Mouse (Mus musculus) limb, embryonic 15.5 days (tissue): ENCODE data around the gene Pigl. TPM values are rescaled to one million over a fixed set of nuclear protein-coding genes. Genes with fewer than 3 reads are reported as not detected.

Source experiments
- ATAC-seq: fragments of 200-750 bp; cut with Nextera tagmentation; 2 replicates; pipeline ENCODE4 v1.8.0; 2017; ENCODE audit warnings: low read depth, moderate TSS enrichment; ENCODE audit not compliant: insufficient number of reproducible peaks, low FRiP score, low TSS enrichment
- H3K27ac ChIP-seq: fragments of 300-500 bp; sonication (generic); 2 replicates; pipeline ENCODE4 v1.5.1; 2015; ENCODE audit warnings: moderate library complexity, mild to moderate bottlenecking, inconsistent platforms
- H3K27me3 ChIP-seq: fragments of 300-500 bp; sonication (generic); 2 replicates; pipeline ENCODE4 v1.6.1; 2015; ENCODE audit warnings: inconsistent platforms
- H3K36me3 ChIP-seq: fragments of 300-500 bp; sonication (generic); 2 replicates; pipeline ENCODE4 v1.6.1; 2015; ENCODE audit warnings: inconsistent platforms
- H3K4me1 ChIP-seq: fragments of 300-500 bp; sonication (generic); 2 replicates; pipeline ENCODE4 v1.6.1; 2015; ENCODE audit warnings: inconsistent platforms
- H3K4me2 ChIP-seq: fragments of 300-500 bp; sonication (generic); 2 replicates; pipeline ENCODE4 v1.6.1; 2015; ENCODE audit warnings: mild to moderate bottlenecking, inconsistent platforms
- H3K4me3 ChIP-seq: fragments of 300-500 bp; sonication (generic); 2 replicates; pipeline ENCODE4 v1.5.1; 2015; ENCODE audit warnings: mild to moderate bottlenecking, inconsistent platforms
- H3K9ac ChIP-seq: fragments of 300-500 bp; sonication (generic); 2 replicates; pipeline ENCODE4 v1.6.1; 2015; ENCODE audit warnings: inconsistent platforms
- H3K9me3 ChIP-seq: fragments of 300-500 bp; sonication (generic); 2 replicates; pipeline ENCODE4 v1.6.1; 2016; ENCODE audit warnings: inconsistent platforms
- WGBS: fragments of 180-500 bp; shearing (Covaris S2); methylation state at CpG from one replicate; pipeline ENCODE4 v1.1.7; 2015; 5-methylcytosine and 5-hydroxymethylcytosine counted together
- polyA plus RNA-seq: library from polyadenylated mRNA; unstranded; fragments of >200 nt; fragmentation: Nextera tagmentation; extraction: Ambion mirVana; gene quantifications from 2 replicates; pipeline ENCODE4 v1.2.1, GENCODE M21; 2015

Gene Pigl
- polyA plus RNA-seq, 1 experiment from 2014 or later: 7.3 TPM

GRCm38 (mm10) chr11:62537590-62537989, 79.3 kb downstream of the Pigl start:
- no peak for ATAC-seq
- 0 out of 2 replicates have a peak overlapping the region, but pooled peaks have one; percentile 19 for H3K4me2 ChIP-seq
- 41% methylated on average over 7 of the region's 7 CpGs for WGBS
- H3K27ac ChIP-seq: no peak overlapping the region
- H3K27me3 ChIP-seq: peaks cover 10% of the 10 kb centered on the region; the same call in 1 of the 2 replicates
- 0 out of 2 replicates have a peak overlapping the region, but pooled peaks have one; percentile 7 for H3K4me3 ChIP-seq
- peaks cover 11% of the 10 kb centered on the region for H3K4me1 ChIP-seq
- H3K9me3 ChIP-seq: no peaks in the 10 kb centered on the region
- no peak overlapping the region for H3K9ac ChIP-seq
- no peaks in the 10 kb centered on the region for H3K36me3 ChIP-seq

GRCm38 (mm10) chr11:62538321-62539088, 80.2 kb downstream of the Pigl start:
- H3K9ac ChIP-seq: peak overlapping the region; percentile 75
- peaks cover 10% of the 10 kb centered on the region; the same call in 1 of the 2 replicates for H3K27me3 ChIP-seq
- H3K9me3 ChIP-seq: no peaks in the 10 kb centered on the region
- peak overlapping the region; percentile 38; the same call in 1 of the 2 replicates for H3K27ac ChIP-seq
- peak overlapping the region; percentile 72 for H3K4me3 ChIP-seq
- H3K4me1 ChIP-seq: peaks cover 11% of the 10 kb centered on the region
- ATAC-seq: peak; percentile 78; the same call in 1 of the 2 replicates
- WGBS: under 1% methylated on average over 72 of the region's 73 CpGs
- peak overlapping the region; percentile 94 for H3K4me2 ChIP-seq
- H3K36me3 ChIP-seq: no peaks in the 10 kb centered on the region

GRCm38 (mm10) chr11:62539089-62539890, 81.0 kb downstream of the Pigl start, which contains the start of gene Cenpv:
Gene Cenpv (minus strand): TSS chr11:62539261.
- peak within 1 kb of the TSS; percentile 72 for H3K4me3 ChIP-seq
- H3K9ac ChIP-seq: peak within 1 kb of the TSS; percentile 75
- peak within 1 kb of the TSS; percentile 94 for H3K4me2 ChIP-seq
- H3K4me1 ChIP-seq: peaks cover 11% of the 10 kb centered on the region
- no peaks in the 10 kb centered on the region for H3K36me3 ChIP-seq
- H3K27me3 ChIP-seq: peaks cover 10% of the 10 kb centered on the region; the same call in 1 of the 2 replicates
- H3K9me3 ChIP-seq: no peaks in the 10 kb centered on the region
- peak; percentile 73; the same call in 1 of the 2 replicates for ATAC-seq
- 4% methylated on average over 57 of the region's 57 CpGs for WGBS
- peak within 1 kb of the TSS; percentile 38; the same call in 1 of the 2 replicates for H3K27ac ChIP-seq

- no peak overlapping the region for H3K4me3 ChIP-seq
- H3K36me3 ChIP-seq: no peaks in the 10 kb centered on the region
- H3K9me3 ChIP-seq: no peaks in the 10 kb centered on the region
- H3K27me3 ChIP-seq: peaks cover 10% of the 10 kb centered on the region; the same call in 1 of the 2 replicates
- peaks cover 11% of the 10 kb centered on the region for H3K4me1 ChIP-seq
- H3K4me2 ChIP-seq: no peak overlapping the region
- no peak overlapping the region for H3K9ac ChIP-seq
- WGBS: 82% methylated on average over 7 of the region's 7 CpGs
- ATAC-seq: no peak
- no peak overlapping the region for H3K27ac ChIP-seq
Observed at GRCm38 (mm10) chr11:62540167-62540566, 81.9 kb downstream of the Pigl start.

- Histone ChIP-seq H3K4me3 (no peak overlapping the region), H3K4me1 (peaks cover 11% of the 10 kb centered on the region), H3K27ac (no peak overlapping the region), H3K4me2 (no peak overlapping the region), H3K36me3 (no peaks in the 10 kb centered on the region), H3K9ac (no peak overlapping the region), H3K27me3 (peaks cover 10% of the 10 kb centered on the region; the same call in 1 of the 2 replicates), H3K9me3 (no peaks in the 10 kb centered on the region)
- no peak for ATAC-seq
- WGBS: 62% methylated on average over 2 of the region's 2 CpGs
Observed at GRCm38 (mm10) chr11:62540969-62541368, 82.7 kb downstream of the Pigl start.

- H3K9ac ChIP-seq: no peak overlapping the region
- WGBS: 61% methylated on average over 8 of the region's 8 CpGs
- no peak overlapping the region for H3K4me3 ChIP-seq
- ATAC-seq: no peak
- no peak overlapping the region for H3K4me2 ChIP-seq
- peaks cover 10% of the 10 kb centered on the region; the same call in 1 of the 2 replicates for H3K27me3 ChIP-seq
- no peaks in the 10 kb centered on the region for H3K36me3 ChIP-seq
- H3K9me3 ChIP-seq: no peaks in the 10 kb centered on the region
- peaks cover 11% of the 10 kb centered on the region for H3K4me1 ChIP-seq
- H3K27ac ChIP-seq: no peak overlapping the region
Observed at GRCm38 (mm10) chr11:62541581-62541980, 83.3 kb downstream of the Pigl start.

GRCm38 (mm10) chr11:62543991-62544390, 85.7 kb downstream of the Pigl start:
- no peaks in the 10 kb centered on the region for H3K9me3 ChIP-seq
- peaks cover 4% of the 10 kb centered on the region; the same call in 1 of the 2 replicates for H3K4me1 ChIP-seq
- no peak overlapping the region for H3K4me3 ChIP-seq
- ATAC-seq: no peak
- peaks cover 4% of the 10 kb centered on the region; the same call in 1 of the 2 replicates for H3K27me3 ChIP-seq
- no peaks in the 10 kb centered on the region for H3K36me3 ChIP-seq
- WGBS: 84% methylated on average over 3 of the region's 3 CpGs
- no peak overlapping the region for H3K4me2 ChIP-seq
- no peak overlapping the region for H3K9ac ChIP-seq
- no peak overlapping the region for H3K27ac ChIP-seq

GRCm38 (mm10) chr11:62549782-62550181, 91.5 kb downstream of the Pigl start:
- 6% methylated on average over 5 of the region's 5 CpGs for WGBS
- ATAC-seq: no peak
- Histone ChIP-seq H3K4me1 (peaks cover 21% of the 10 kb centered on the region), H3K9me3 (no peaks in the 10 kb centered on the region), H3K4me2 (peak overlapping the region; percentile 80), H3K9ac (no peak overlapping the region), H3K36me3 (peaks cover 17% of the 10 kb centered on the region; the same call in 1 of the 2 replicates), H3K27me3 (no peaks in the 10 kb centered on the region), H3K27ac (peak overlapping the region; percentile 98), H3K4me3 (peak overlapping the region; percentile 65)

GRCm38 (mm10) chr11:62550227-62550685, 92.0 kb downstream of the Pigl start:
- H3K27ac ChIP-seq: peak overlapping the region; percentile 98
- H3K4me3 ChIP-seq: peak overlapping the region; percentile 65
- peaks cover 20% of the 10 kb centered on the region; the same call in 1 of the 2 replicates for H3K36me3 ChIP-seq
- H3K4me1 ChIP-seq: peaks cover 26% of the 10 kb centered on the region
- no peaks in the 10 kb centered on the region for H3K27me3 ChIP-seq
- H3K4me2 ChIP-seq: peak overlapping the region; percentile 80
- H3K9ac ChIP-seq: peak overlapping the region; percentile 79
- under 1% methylated on average over 11 of the region's 11 CpGs for WGBS
- no peaks in the 10 kb centered on the region for H3K9me3 ChIP-seq
- no peak for ATAC-seq

GRCm38 (mm10) chr11:62550727-62551225, 92.5 kb downstream of the Pigl start, which contains the start of gene Ubb:
Gene Ubb (plus strand): TSS chr11:62551171.
- peak; percentile 97 for ATAC-seq
- Histone ChIP-seq H3K27ac (peak within 1 kb of the TSS; percentile 98), H3K27me3 (no peaks in the 10 kb centered on the region), H3K4me2 (peak within 1 kb of the TSS; percentile 80), H3K36me3 (peaks cover 20% of the 10 kb centered on the region; the same call in 1 of the 2 replicates), H3K4me1 (peaks cover 26% of the 10 kb centered on the region), H3K4me3 (peak within 1 kb of the TSS; percentile 65), H3K9me3 (no peaks in the 10 kb centered on the region), H3K9ac (peak within 1 kb of the TSS; percentile 79)
- under 1% methylated on average over 40 of the region's 40 CpGs for WGBS
